Mouse (Mus musculus): ENCODE data around the gene Cdh13.

- no peak for TF ChIP-seq CTCF (IDR thresholded peaks at IDR 0.05; ENCODE audit: low read depth)
- no peak for TF ChIP-seq EP300 (IDR thresholded peaks at IDR 0.05; ENCODE audit: low read depth)
These were observed 873.0 kb downstream of the Cdh13 start for GRCm38 (mm10) chr8:119156454-119156921.

Measured in liver, postnatal 0 days (tissue).